Mouse (Mus musculus) 3T3-L1 (cell line): ENCODE measurements around the gene Zfp119b.
"Not testable (repeated sequence)": the region's sequence is repeated elsewhere in the genome, so short reads cannot be mapped to it uniquely, and the experiment has no call there.

Experiments
- DNase-seq: peaks from one replicate; pipeline ENCODE4 v3.0.0-alpha.2; 2015; ENCODE audit warnings: low read depth, low spot score

Gene Zfp119b

GRCm38 (mm10) chr17:55957726-55958583, 8.7 kb upstream of the Zfp119b start:
- no peak for DNase-seq

- peak; percentile 83 for DNase-seq
Measured at GRCm38 (mm10) chr17:55957168-55957567, 7.9 kb upstream of the Zfp119b start.

GRCm38 (mm10) chr17:55956591-55956990, 7.3 kb upstream of the Zfp119b start:
- no peak for DNase-seq

GRCm38 (mm10) chr17:55956129-55956528, 6.8 kb upstream of the Zfp119b start:
- DNase-seq: no peak

- DNase-seq: no peak
Measured at GRCm38 (mm10) chr17:55954229-55954628, 4.9 kb upstream of the Zfp119b start.

- DNase-seq: no peak
Measured at GRCm38 (mm10) chr17:55953751-55954150, 4.5 kb upstream of the Zfp119b start.

GRCm38 (mm10) chr17:55952447-55953027, 3.2 kb upstream of the Zfp119b start, which contains the start of gene Ebi3:
TSS of gene Ebi3 (plus strand) at chr17:55952640.
- no peak for DNase-seq

GRCm38 (mm10) chr17:55952041-55952440, 2.7 kb upstream of the Zfp119b start:
- DNase-seq: no peak

- no peak for DNase-seq
Measured at GRCm38 (mm10) chr17:55950601-55951000, 1.3 kb upstream of the Zfp119b start.

- no peak for DNase-seq
Measured at GRCm38 (mm10) chr17:55948647-55949046, 653 bp downstream of the Zfp119b start.

GRCm38 (mm10) chr17:55945696-55946095, 3.6 kb downstream of the Zfp119b start:
- no peak for DNase-seq

GRCm38 (mm10) chr17:55944866-55945682, 4.2 kb downstream of the Zfp119b start:
- peak; percentile 87 for DNase-seq

- not testable (repeated sequence) for DNase-seq
Measured at GRCm38 (mm10) chr17:55944387-55944865, 4.9 kb downstream of the Zfp119b start.

- no peak for DNase-seq
Measured at GRCm38 (mm10) chr17:55933191-55933590, 16.1 kb downstream of the Zfp119b start.

- DNase-seq: no peak
Measured at GRCm38 (mm10) chr17:55932635-55933034, 16.7 kb downstream of the Zfp119b start.

- peak; percentile 64 for DNase-seq
Measured at GRCm38 (mm10) chr17:55931553-55932502, 17.5 kb downstream of the Zfp119b start.

GRCm38 (mm10) chr17:55906669-55907068, 42.6 kb downstream of the Zfp119b start:
- DNase-seq: no peak

GRCm38 (mm10) chr17:55904131-55904530, 45.2 kb downstream of the Zfp119b start:
- no peak for DNase-seq

- no peak for DNase-seq
Measured at GRCm38 (mm10) chr17:55903687-55904086, 45.6 kb downstream of the Zfp119b start.

- DNase-seq: no peak
Measured at GRCm38 (mm10) chr17:55903087-55903486, 46.2 kb downstream of the Zfp119b start.
